Mouse (Mus musculus): ENCODE measurements at regions not wholly inside any gene's neighbourhood (a gene's known extent, or its start where the extent isn't known, plus 50 kb on each side); places are given as distances from the start of the nearest gene placed in this dataset.

DNA sequence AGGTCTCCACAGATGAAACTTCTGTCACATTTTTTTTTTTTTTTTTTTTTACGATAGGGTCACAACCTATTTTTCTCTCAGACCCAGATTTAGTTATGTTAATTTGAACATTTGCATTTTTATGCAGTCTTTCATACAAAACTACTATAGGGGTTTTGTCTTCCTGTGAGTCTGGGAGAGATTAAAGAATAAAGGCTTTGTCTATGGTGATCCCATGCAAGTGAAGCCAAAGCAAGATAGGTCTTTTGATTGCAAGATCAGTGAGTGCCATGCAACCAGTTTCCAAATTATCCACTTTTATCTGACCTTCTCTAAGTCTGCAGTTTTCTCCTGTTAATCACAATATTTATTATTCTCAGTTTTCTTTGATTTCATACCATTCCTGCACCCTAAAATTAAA is 234.7 kb downstream of the Kif2b start:
- TF ChIP-seq CTCF (IDR thresholded peaks at IDR 0.05; ENCODE audit: low read depth) = no peak
- no peak for TF ChIP-seq EP300 (IDR thresholded peaks at IDR 0.05; ENCODE audit: low read depth)
